Mouse (Mus musculus): ENCODE data around the gene Gm17622.

Gm17622 gene

DNA sequence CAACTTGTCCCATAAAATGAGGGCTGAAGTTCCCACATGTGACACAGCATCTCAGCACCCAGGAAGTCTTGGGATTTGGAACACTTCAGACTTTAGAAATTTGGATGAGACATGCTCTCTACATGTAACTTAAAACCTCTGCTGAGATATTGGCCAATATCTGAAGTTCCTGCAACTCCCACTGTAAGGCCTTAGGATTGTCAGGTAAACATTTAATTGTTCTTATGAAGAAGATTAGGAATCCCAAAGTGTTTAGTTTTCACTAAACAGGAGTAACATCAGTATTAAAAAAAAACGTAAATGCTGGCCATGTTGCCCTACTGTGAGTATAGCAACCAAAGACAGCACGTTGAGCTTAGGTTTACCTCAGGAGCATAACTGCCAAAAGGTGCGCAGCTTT, at the start of gene Gm17622:
Gm17622 (plus strand) TSS at position 301 of the 400 bp plus-strand sequence.
- in situ Hi-C loops (cut with MboI): no loop called here

GRCm38 (mm10) chr13:96450205-96450856, 40.2 kb upstream of the Gm17622 start:
- in situ Hi-C loops (cut with MboI): no loop called here

- in situ Hi-C loops (cut with MboI): no loop called here
These were observed 39.7 kb upstream of the Gm17622 start for GRCm38 (mm10) chr13:96450869-96451268.

DNA sequence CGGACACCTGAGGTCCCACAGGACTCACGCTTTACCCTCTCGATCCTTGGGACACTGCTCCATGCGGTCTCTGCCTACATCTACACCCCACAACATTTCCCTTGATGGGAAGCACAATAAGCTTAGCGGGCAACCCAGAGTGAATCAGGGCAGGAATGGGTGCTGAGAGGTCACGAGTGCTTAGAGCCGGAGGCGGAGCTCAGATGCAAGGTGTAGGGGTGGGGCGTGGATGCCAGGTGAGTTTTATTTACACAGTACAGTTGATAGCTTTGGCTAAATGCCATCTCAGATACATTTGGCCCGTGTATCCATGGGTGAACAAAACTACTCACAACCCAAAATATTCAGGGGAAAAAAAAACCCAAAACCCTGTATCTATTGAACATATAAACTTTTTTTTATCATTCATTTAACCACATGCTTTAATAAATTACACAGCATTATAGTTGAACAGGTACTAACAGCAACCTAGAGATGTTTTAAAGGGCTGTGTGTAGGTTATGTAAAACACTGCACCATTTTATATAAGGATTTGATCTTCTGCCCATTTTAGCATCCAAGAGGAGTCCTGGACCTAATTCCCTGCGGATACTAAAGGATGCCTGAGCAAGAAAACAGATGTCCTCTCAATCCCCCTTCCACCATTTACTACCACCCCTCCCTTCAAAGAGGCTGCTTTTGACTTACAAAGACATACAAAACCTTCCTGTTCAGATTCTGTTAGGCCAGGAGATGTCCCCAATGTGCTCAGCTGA, 39.0 kb upstream of the Gm17622 start:
- in situ Hi-C loops (cut with MboI): no loop called here

GRCm38 (mm10) chr13:96452621-96453020, 37.9 kb upstream of the Gm17622 start:
- in situ Hi-C loops (cut with MboI): no loop called here

GRCm38 (mm10) chr13:96454288-96454687, 36.2 kb upstream of the Gm17622 start:
- in situ Hi-C loops (cut with MboI): no loop called here

DNA sequence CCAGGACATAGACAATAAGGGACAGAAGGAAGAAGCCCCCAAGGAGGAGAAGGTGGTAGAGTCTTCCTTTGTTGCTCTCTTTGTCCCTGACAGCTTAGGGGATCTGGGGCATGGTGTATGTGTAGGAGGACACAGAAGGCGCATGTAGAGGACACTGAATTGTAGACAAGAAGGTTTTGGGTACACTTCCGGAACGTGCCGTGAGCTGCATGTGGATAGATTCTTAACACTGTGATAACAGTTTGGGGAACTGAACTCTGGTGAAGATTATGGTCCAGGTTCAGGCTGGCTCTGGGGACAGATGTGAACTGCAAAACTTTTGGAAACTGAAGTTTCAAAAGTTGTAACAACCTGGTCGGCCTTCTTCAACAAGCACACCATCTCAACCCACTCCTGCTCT, 33.0 kb upstream of the Gm17622 start:
- in situ Hi-C loops (cut with MboI): no loop called here

DNA sequence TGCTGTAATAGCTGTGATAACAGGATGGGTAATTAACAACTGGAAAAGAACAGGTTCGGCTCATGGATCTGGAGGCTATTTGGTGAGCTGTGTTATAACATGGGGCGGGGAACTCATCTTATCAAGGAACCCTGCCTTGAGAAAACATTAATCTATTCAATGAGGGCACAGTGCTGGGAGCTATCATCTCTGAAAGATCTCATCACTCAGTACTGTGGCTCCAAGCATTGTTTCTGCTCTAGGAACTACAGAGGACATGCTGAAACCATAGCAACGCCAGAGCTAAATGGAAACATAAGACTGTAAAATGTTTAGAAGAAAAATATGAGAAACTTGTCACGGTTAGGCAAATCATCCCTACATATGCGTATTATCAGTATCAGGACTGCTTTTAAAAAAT, 32.5 kb upstream of the Gm17622 start:
- in situ Hi-C loops (cut with MboI): no loop called here

DNA sequence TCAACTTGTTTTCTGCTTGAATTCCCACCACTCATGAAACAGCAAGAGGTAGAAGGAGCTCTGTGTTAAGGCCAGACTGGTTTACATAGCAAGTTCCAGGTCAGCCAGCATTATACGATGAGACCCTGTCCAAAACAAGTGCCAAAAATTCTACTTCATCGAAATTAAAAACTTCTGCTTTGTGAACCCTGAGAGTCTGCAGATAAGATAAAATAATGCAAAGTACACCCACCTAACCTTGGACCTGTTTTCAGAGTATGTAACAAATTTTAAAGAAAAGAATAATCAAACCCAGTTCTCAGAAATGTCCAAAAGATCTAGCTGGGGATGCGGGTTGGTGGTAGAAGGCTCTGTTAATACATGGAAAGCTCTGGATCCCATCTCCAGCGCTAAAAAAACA, 31.9 kb upstream of the Gm17622 start:
- in situ Hi-C loops (cut with MboI): no loop called here

DNA sequence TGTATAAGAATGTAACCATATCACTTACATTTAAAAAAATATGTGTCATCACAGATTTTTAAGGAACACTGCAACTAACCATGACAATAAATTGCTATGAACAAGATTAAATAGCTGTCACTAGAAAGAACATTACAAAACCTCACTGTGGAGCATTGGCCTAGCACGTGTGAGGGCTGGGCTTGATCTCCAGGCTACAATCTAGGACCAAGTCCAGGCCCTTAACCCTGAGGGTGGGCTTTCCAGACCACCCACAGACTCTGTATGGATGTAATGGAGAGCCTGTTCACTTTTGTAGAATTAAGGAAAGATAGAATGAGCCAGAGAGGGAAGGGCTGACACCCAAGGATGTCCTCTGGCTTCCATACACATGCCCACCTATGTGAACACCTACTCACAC, 27.9 kb upstream of the Gm17622 start:
- in situ Hi-C loops (cut with MboI): no loop called here

GRCm38 (mm10) chr13:96465315-96465714, 25.2 kb upstream of the Gm17622 start:
- in situ Hi-C loops (cut with MboI): no loop called here

- in situ Hi-C loops (cut with MboI): no loop called here
These were observed 21.9 kb upstream of the Gm17622 start for GRCm38 (mm10) chr13:96468678-96469077.

DNA sequence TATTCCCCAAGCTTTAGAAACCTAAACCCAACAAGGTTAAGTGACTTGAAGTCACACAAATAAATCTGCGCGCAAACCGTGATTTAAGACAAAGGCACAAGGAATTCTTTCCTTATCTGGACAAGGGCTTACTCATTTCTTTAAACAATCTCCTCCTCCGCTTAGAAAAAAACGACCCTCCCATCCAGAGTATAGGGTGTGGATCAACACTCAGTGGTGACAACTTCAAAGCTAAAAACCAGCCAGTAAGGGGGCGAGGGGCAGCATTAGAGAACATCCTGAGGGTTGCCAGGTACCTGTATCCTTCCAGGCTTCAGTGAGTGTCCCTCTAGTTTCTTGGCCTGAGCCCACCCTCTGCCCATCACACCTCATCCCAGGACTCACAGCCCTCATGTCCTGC, 20.0 kb upstream of the Gm17622 start:
- in situ Hi-C loops (cut with MboI): no loop called here

GRCm38 (mm10) chr13:96470957-96471356, 19.6 kb upstream of the Gm17622 start, which contains the start of gene Ankdd1b:
Ankdd1b (minus strand) TSS chr13:96471198.
- in situ Hi-C loops (cut with MboI): no loop called here

DNA sequence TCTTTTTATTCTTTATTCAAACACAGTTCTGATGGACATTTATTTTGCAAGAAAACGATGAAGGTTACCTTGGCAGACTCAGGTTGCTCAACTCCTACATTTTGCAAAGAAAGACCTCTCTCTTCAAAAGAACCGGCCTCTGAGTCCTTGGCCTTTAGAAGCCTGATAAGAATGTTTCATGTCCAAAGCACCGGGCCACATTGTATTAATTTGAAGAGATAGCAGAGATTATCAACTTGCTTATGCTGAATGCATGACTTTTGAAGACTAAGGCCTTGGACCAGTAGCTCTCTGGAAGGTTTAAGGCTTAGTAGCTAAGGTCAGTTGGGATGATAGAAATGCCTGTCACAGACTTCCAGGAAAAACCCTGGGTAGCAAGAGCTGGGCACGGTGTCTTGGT, 13.3 kb upstream of the Gm17622 start:
- in situ Hi-C loops (cut with MboI): no loop called here

- in situ Hi-C loops (cut with MboI): no loop called here
These were observed 11.5 kb upstream of the Gm17622 start for GRCm38 (mm10) chr13:96478991-96479390.

DNA sequence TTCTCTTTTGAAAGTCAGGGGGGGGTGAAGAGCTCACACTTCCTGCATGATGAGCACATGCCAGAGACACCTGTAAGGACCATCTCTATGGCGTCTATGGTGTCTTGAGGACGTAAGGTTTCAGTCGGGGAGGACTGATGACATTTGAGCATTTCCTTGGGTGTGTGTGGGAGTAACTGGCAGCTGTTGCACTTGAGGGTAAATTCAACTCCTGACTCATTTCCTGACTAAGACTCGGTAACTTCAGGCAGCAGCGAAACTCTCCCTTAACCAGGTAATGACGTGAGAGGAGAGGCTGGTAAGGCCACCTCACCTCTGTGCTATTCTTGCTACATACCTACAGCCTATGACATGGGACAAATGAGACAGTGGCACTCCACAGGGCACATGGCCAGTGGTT, 3.3 kb upstream of the Gm17622 start:
- in situ Hi-C loops (cut with MboI): no loop called here

GRCm38 (mm10) chr13:96487968-96488367, 2.6 kb upstream of the Gm17622 start:
- in situ Hi-C loops (cut with MboI): no loop called here

- in situ Hi-C loops (cut with MboI): no loop called here
These were observed 6.1 kb downstream of the Gm17622 start for GRCm38 (mm10) chr13:96496630-96497029.

- in situ Hi-C loops (cut with MboI): no loop called here
These were observed 9.4 kb downstream of the Gm17622 start for GRCm38 (mm10) chr13:96499891-96500290.

DNA sequence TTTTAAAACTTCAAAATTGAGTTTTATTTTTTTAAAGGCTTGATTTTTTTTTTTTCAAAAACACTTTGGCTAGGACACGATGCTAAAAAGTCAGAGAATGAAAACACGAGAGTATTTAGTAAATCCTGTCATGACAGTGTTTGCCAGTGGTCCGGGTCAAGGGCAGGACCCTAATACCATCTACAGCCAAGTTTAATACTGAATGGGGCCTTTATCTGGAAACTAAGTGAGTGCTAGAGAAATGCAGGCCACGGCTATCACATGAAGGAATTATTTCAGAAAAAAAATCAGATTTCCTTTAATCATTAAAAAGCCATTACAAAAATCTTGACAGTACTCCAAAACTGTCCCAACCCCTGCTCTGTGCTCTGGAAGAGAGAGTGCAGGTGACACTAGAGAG, 15.1 kb downstream of the Gm17622 start:
- in situ Hi-C loops (cut with MboI): no loop called here

DNA sequence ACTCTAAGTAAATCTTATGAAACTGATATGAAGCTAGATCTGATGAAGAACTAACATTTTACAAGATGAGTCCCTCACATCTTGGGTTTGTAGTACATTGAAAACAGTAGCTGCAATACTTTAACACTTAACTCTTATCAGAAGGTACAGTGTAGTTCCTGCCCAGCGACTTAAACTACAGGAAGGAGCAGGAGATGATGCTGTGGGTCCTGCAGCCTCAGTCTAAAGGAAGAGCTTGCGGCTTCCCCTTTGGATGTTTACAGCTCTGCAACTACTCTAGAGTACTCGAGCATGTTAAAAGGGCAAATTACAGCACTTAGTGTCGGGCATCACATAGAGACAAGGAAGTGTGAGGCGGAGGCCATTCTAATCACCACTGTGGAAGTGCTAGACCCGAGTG, 15.8 kb downstream of the Gm17622 start:
- in situ Hi-C loops (cut with MboI): no loop called here

GRCm38 (mm10) chr13:96507541-96507940, 17.0 kb downstream of the Gm17622 start:
- in situ Hi-C loops (cut with MboI): no loop called here

GRCm38 (mm10) chr13:96510635-96511034, 20.1 kb downstream of the Gm17622 start:
- in situ Hi-C loops (cut with MboI): no loop called here
